Mouse (Mus musculus): ENCODE results near the gene Tgif1. TPM values are rescaled to one million over a fixed set of nuclear protein-coding genes. Genes with fewer than 3 reads are reported as not detected.

Tgif1 gene
- polyA plus RNA-seq, 1 experiment from 2014 or later, result 213 TPM

DNA sequence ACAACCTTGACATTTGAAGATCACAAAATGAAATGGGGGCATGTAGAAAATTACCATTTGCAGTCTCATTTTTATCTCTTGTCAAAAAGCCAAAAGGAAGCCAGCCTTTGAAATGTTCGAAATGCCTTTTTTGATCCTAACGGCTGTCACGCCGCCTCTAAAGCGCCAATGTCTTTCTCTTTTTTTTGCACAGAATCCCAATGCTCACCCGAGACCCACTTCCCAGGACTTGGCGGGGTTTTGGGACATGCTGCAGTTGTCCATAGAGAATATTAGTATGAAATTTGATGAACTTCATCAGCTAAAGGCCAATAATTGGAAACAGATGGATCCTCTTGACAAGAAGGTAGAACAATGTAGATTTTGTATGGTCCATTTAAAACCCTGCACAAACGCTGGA is 38.3 kb downstream of the Tgif1 start:
- no peak for ATAC-seq
- CTCF ChIA-PET, result no interaction called here
- POLR2A ChIA-PET, result no interaction called here
- in situ Hi-C loops (cut with MboI; ENCODE audit: low pct_unique_long_range_greater_than_20kb), result no loop called here
- no peak for TF ChIP-seq CTCF (IDR thresholded peaks at IDR 0.05)
- no peak for DNase-seq (ENCODE audit: low read depth, low spot score)
- no peaks in the 10 kb centered on the region for H3K27me3 ChIP-seq

DNA sequence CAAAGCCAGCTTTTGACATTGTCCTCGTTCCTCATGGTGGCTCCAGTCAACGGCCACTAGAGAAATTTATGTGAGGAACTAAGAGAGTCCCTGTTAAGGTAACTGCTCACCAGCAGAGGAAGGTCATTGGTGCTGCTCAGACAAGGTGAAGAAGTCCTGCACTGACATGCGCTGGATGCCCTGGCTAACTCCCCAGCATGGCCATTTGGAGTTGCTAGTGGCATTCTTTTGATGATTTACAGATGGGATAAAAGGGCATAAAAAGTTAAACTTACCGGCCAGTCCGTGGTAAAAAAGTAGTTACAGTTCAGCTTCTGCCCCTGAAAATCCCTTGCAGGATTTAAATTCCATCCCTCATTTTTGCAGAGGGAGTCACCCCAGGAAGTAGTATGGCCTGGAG is 42.6 kb downstream of the Tgif1 start:
- H3K27me3 ChIP-seq, result no peaks in the 10 kb centered on the region
- TF ChIP-seq CTCF (IDR thresholded peaks at IDR 0.05), result no peak
- POLR2A ChIA-PET, result no interaction called here
- CTCF ChIA-PET, result interaction anchor here (1.0 to 1.5 kb wide), 5 partner anchors 10 to 104 kb away, joined by 3 to 4 read pairs (median 3); no protein-coding TSS in a partner anchor
- ATAC-seq (peak; percentile 39), DNase-seq (ENCODE audit: low read depth, low spot score) (no peak)
- in situ Hi-C loops (cut with MboI; ENCODE audit: low pct_unique_long_range_greater_than_20kb), result no loop called here

DNA sequence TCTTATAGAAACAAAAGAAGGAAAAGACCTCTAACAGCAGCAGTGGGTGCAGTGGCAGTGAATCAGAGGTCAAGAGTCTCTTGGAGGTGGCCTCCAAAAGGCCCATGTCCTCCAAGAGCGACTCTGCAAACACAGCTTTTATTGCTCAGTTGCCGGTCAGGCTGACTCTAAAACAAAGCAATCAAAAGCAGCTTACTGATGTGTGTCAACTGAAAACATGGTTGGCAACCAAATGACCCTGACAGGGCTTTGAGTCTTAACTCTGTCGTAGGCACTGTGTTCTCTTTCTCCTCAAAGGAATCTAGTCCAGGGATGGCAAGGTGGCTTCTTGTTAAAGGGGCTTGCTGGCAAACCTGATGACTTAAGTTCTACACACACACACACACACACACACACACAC is 43.6 kb downstream of the Tgif1 start:
- DNase-seq (ENCODE audit: low read depth, low spot score) (no peak), ATAC-seq (no peak)
- no peak for TF ChIP-seq CTCF (IDR thresholded peaks at IDR 0.05)
- in situ Hi-C loops (cut with MboI; ENCODE audit: low pct_unique_long_range_greater_than_20kb), result no loop called here
- ChIA-PET POLR2A (no interaction called here), CTCF (interaction anchor here (0.6 to 1.3 kb wide), 5 partner anchors 9 to 100 kb away, joined by 3 to 4 read pairs (median 3); no protein-coding TSS in a partner anchor)
- no peaks in the 10 kb centered on the region for H3K27me3 ChIP-seq

DNA sequence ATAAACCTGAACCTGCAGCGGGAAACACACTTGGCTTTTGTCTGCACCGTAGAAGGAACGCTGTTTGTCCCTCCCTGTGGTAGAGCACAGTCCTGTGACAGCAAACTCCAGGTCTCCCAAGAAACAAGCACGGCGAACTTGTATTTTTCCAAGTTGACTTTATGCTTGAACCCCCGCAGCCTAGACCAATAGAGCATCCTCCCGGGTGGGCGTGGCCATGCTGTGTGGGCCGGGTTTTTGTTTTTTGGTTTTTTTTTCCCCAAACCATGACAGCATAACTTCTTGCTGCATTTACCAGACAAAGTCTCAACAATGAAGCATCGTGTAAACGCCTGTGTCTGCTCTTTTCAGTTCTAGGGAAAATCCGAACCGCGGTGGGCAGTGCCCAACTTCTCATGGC is 44.5 kb downstream of the Tgif1 start:
- in situ Hi-C loops (cut with MboI; ENCODE audit: low pct_unique_long_range_greater_than_20kb), result no loop called here
- TF ChIP-seq CTCF (IDR thresholded peaks at IDR 0.05), result no peak
- DNase-seq (ENCODE audit: low read depth, low spot score) (no peak), ATAC-seq (no peak)
- ChIA-PET POLR2A (no interaction called here), CTCF (interaction anchor here (1.1 kb wide), 1 partner anchor 14 kb away, joined by 3 read pairs; no protein-coding TSS in a partner anchor)
- H3K27me3 ChIP-seq, result no peaks in the 10 kb centered on the region

DNA sequence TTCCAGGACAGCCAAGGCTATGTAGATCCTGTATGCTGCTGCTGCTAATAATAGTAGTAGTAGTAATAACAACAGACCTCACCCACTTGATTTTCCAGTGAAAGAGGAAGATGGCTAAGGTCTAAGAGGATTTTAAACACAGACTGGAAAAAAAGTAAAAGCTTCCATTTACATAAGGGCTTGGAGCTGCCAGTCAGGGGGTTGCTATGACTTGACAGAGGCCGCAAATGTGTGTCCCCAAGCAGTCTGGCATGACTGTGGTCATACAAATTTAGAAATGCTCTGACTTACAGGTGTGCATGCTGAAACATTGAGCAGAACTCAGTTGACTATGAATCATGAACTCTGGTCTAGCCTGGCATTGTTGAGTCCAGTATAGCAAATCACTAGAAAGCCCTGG is 45.5 kb downstream of the Tgif1 start:
- ATAC-seq, result no peak
- no peak for TF ChIP-seq CTCF (IDR thresholded peaks at IDR 0.05)
- ChIA-PET CTCF (no interaction called here), POLR2A (no interaction called here)
- in situ Hi-C loops (cut with MboI; ENCODE audit: low pct_unique_long_range_greater_than_20kb), result no loop called here
- no peaks in the 10 kb centered on the region for H3K27me3 ChIP-seq
- no peak for DNase-seq (ENCODE audit: low read depth, low spot score)

DNA sequence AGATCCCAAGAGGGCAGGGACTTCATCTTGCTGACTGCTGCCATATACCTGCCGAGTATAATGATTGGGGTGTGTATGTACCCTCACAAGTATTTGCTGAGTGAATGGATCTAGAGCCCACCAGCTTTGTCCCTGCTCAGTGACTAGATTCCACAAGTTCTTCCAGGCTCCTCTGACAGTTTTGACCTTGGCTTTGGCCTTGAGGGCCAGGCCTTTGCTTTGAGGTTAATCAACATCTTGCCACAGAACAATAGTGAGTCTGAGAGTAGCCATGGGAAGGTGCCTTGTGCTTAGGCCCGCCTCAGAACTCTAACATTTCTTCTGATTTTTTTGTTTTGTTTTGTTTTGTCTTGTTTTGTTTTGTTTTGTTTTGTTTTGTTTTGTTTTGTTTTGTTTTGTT is 46.7 kb downstream of the Tgif1 start:
- ATAC-seq, result no peak
- DNase-seq (ENCODE audit: low read depth, low spot score), result no peak
- CTCF ChIA-PET, result no interaction called here
- in situ Hi-C loops (cut with MboI; ENCODE audit: low pct_unique_long_range_greater_than_20kb), result no loop called here
- no peaks in the 10 kb centered on the region for H3K27me3 ChIP-seq
- TF ChIP-seq CTCF (IDR thresholded peaks at IDR 0.05), result no peak
- POLR2A ChIA-PET, result no interaction called here

DNA sequence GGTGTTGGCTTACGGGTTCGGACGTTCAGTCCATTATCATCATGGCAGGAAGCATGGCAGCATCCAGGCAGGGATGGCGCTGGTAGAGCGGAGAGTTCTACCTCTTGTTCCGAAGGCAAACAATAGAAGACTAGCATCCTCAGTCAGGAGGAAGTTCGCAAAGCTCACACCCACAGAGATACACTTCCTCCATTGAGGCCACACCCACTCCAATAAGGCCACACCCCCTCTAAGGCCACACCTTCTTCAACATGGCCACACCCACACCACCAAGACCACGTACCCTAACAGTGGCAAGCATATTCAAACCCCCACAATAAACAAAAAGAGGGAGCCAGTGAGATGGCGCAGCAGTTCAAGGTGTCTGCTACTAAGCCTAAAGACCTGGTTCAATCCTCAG is 47.5 kb downstream of the Tgif1 start:
- no peak for ATAC-seq

DNA sequence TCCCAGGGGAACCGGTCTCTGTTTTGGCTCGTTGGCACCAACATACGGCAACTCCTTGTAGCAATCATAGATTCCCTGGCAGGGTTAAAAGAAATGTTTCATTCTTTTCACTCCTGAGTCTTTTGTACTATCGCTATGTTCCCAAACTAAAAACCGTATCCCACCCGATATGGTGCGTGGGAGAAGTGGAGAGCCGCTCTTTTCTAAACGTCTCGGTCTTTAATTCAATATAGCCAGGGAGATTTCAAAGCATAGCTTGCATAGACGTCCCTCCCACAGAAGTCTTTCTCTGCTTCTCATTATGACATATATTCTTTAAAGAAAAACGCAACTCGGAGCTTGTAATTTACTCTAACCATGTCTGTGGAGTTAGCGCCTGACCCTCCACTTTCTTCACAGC is 51.3 kb downstream of the Tgif1 start:
- no peak for ATAC-seq
- in situ Hi-C loops (cut with MboI; ENCODE audit: low pct_unique_long_range_greater_than_20kb), result no loop called here
- CTCF ChIA-PET, result interaction anchor here (1.4 kb wide), 1 partner anchor 13 kb away, joined by 5 read pairs; no protein-coding TSS in a partner anchor
- POLR2A ChIA-PET, result interaction anchor here (0.9 kb wide), 1 partner anchor 39 kb away, joined by 6 read pairs; no protein-coding TSS in a partner anchor
- TF ChIP-seq CTCF (IDR thresholded peaks at IDR 0.05), result no peak
- no peak for DNase-seq (ENCODE audit: low read depth, low spot score)
- no peaks in the 10 kb centered on the region for H3K27me3 ChIP-seq

More for the DNA sequence above, 47.5 kb downstream of the Tgif1 start:
- no peak for DNase-seq (ENCODE audit: low read depth, low spot score)
- CTCF ChIA-PET, result no interaction called here
- in situ Hi-C loops (cut with MboI; ENCODE audit: low pct_unique_long_range_greater_than_20kb), result no loop called here
- TF ChIP-seq CTCF (IDR thresholded peaks at IDR 0.05), result no peak
- POLR2A ChIA-PET, result no interaction called here
- H3K27me3 ChIP-seq, result no peaks in the 10 kb centered on the region

DNA sequence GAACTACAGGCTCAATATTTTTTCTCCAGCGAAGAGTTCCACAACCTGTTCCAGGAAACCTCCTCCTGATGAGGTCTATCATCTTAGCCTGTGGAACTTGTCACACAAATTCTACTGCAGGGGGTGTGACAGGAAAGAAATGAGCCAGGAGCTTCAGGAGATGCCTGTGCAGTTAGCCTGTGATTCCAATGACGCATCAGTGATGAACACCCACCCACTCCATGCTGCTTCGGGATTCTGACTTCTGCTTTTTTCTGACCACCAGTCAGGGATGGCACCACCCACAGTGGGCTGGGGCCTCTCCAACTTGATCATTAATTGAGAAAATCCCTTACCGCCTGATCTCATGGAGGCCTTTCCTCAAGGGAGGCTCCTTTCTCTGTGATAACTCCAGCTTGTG is 54.1 kb downstream of the Tgif1 start:
- ATAC-seq (no peak), DNase-seq (ENCODE audit: low read depth, low spot score) (no peak)
- CTCF ChIA-PET, result interaction anchor here (1.3 to 2.1 kb wide), 5 partner anchors 10 to 61 kb away, joined by 3 to 5 read pairs (median 5); no protein-coding TSS in a partner anchor
- no peak for TF ChIP-seq CTCF (IDR thresholded peaks at IDR 0.05)
- H3K27me3 ChIP-seq, result no peaks in the 10 kb centered on the region
- in situ Hi-C loops (cut with MboI; ENCODE audit: low pct_unique_long_range_greater_than_20kb), result loop anchor here (5.0 kb wide), 1 partner anchor 38 kb away; no protein-coding TSS in a partner anchor
- POLR2A ChIA-PET, result interaction anchor here (0.7 to 1.8 kb wide), 2 partner anchors 50 to 52 kb away, joined by 3 to 5 read pairs; no protein-coding TSS in a partner anchor

DNA sequence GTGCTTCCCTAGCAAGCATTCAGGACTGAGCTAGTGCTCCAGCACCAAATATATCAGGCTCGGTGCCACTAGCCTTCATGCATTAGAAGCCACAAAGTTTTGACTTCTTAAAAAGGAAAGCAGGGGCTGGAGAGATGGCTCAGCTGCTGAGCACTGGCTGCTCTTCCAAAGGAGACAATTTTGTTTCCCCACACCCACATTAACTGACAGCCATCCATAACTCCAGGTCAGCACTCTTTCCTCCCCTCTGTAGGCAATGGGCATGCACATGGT is 55.6 kb downstream of the Tgif1 start:
- ChIA-PET CTCF (interaction anchor here (1.0 to 2.1 kb wide), 6 partner anchors 49 to 171 kb away, joined by 4 to 5 read pairs (median 4); no protein-coding TSS in a partner anchor), POLR2A (interaction anchor here (1.1 to 1.7 kb wide), 3 partner anchors 49 to 202 kb away, joined by 3 to 4 read pairs (median 3); no protein-coding TSS in a partner anchor)
- DNase-seq (ENCODE audit: low read depth, low spot score) (no peak), ATAC-seq (no peak)
- TF ChIP-seq CTCF (IDR thresholded peaks at IDR 0.05), result no peak
- in situ Hi-C loops (cut with MboI; ENCODE audit: low pct_unique_long_range_greater_than_20kb), result loop anchor here (5.0 kb wide), 1 partner anchor 40 kb away; no protein-coding TSS in a partner anchor
- H3K27me3 ChIP-seq, result no peaks in the 10 kb centered on the region

DNA sequence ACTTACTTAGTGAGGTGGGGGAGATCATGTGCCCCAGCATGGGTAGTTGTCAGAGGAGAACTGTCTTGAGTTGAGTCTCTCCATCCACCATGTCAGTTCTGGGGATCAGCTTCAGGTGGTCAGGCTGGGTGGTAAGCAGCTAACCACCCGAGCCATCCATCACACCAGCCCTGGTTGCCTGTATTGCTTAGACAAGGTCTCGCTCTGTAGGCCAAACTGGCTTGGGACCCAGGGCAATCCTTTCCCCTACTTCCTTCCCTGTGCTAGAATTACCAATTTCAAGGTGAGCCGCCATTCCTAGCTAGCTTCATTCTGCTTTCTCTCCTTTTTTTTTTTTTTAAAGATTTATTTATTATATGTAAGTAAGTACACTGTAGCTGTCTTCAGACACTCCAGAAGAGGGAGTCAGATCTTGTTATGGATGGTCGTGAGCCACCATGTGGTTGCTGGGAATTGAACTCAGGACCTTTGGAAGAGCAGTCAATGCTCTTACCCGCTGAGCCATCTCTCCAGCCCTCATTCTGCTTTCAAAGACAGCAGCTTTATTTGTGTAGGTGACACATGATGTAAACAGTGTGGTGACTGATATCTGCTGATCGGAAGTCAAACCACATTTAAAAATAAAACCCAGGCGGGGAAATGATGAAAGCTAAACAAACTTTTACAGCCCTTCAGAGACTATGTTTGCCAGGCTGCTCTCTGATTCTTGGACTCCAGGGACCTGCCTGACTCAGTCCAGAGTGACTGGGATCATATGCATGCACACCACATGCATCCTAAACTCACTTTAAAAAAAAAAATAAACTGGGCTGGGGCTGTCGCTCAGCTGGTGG is 56.2 kb downstream of the Tgif1 start:
- no peaks in the 10 kb centered on the region for H3K27me3 ChIP-seq

More for the DNA sequence above, 56.2 kb downstream of the Tgif1 start:
- no peak for ATAC-seq
- ChIA-PET POLR2A (interaction anchor here (1.4 to 1.7 kb wide), 2 partner anchors 43 to 202 kb away, joined by 4 read pairs; no protein-coding TSS in a partner anchor), CTCF (interaction anchor here (1.1 to 2.1 kb wide), 4 partner anchors 50 to 172 kb away, joined by 4 to 5 read pairs (median 4); no protein-coding TSS in a partner anchor)
- no peak for DNase-seq (ENCODE audit: low read depth, low spot score)
- TF ChIP-seq CTCF (IDR thresholded peaks at IDR 0.05), result peak; percentile 12
- in situ Hi-C loops (cut with MboI; ENCODE audit: low pct_unique_long_range_greater_than_20kb), result loop anchor here (5.0 kb wide), 1 partner anchor 40 kb away; no protein-coding TSS in a partner anchor

Measured in Patski (cell line).